Mouse (Mus musculus): ENCODE measurements around the gene Ifitm10. TPM values are rescaled to one million over a fixed set of nuclear protein-coding genes. Genes with fewer than 3 reads are reported as not detected.

Ifitm10 gene
- total and polyA plus RNA-seq, 3 experiments = not detected

- TF ChIP-seq CHD2 (IDR thresholded peaks at IDR 0.05; ENCODE audit: low read length) = no peak
- no peak for TF ChIP-seq BHLHE40 (IDR thresholded peaks at IDR 0.05; ENCODE audit: low read depth, low read length)
- TF ChIP-seq ZKSCAN1 (IDR thresholded peaks at IDR 0.05; ENCODE audit: borderline replicate concordance, low read depth, low read length) = no peak
Measured at GRCm38 (mm10) chr7:142285130-142285835, 88.3 kb downstream of the Ifitm10 start (continued).

GRCm38 (mm10) chr7:142284615-142285080 lies 88.9 kb downstream of the Ifitm10 start:
- DNase-seq (ENCODE audit: extremely low read depth) = peak; percentile 92
- H3K79me2 ChIP-seq (replicated peaks; ENCODE audit: control insufficient read depth, extremely low read depth, insufficient read depth, poor library complexity, severe bottlenecking) = no peaks in the 10 kb centered on the region
- peaks cover 45% of the 10 kb centered on the region for H3K27me3 ChIP-seq (replicated peaks)
- TF ChIP-seq MYC (IDR thresholded peaks at IDR 0.05; ENCODE audit: low read depth, low read length) (peak; percentile 60; the same call in 1 of the 2 replicates), NELFE (IDR thresholded peaks at IDR 0.05; ENCODE audit: low read depth, low read length) (peak; percentile 36; the same call in 1 of the 2 replicates), ZKSCAN1 (IDR thresholded peaks at IDR 0.05; ENCODE audit: borderline replicate concordance, low read depth, low read length) (no peak), USF1 (IDR thresholded peaks at IDR 0.05; ENCODE audit: low read depth, low read length) (no peak), HCFC1 (IDR thresholded peaks at IDR 0.05; ENCODE audit: low read depth, low read length) (peak; percentile 59), CTCF (conservative IDR thresholded peaks at IDR 0.05 in 1 of 2, IDR thresholded peaks at IDR 0.05 in 1 of 2; ENCODE audit: low read depth in 2 of 2, low read length in 2 of 2) (peak; percentile 48 to 84), BHLHE40 (IDR thresholded peaks at IDR 0.05; ENCODE audit: low read depth, low read length) (0 out of 2 replicates have a peak, but pooled peaks have one; percentile 13), SMC3 (IDR thresholded peaks at IDR 0.05; ENCODE audit: low read depth, low read length) (peak; percentile 35), MEF2A (IDR thresholded peaks at IDR 0.05; ENCODE audit: borderline replicate concordance, low read depth, low read length) (0 out of 2 replicates have a peak, but pooled peaks have one; percentile 18), IRF4 (IDR thresholded peaks at IDR 0.05; ENCODE audit: low read depth, low read length) (0 out of 2 replicates have a peak, but pooled peaks have one; percentile 6), POLR2A (IDR thresholded peaks at IDR 0.05; ENCODE audit: low read depth, low read length) (no peak), UBTF (IDR thresholded peaks at IDR 0.05; ENCODE audit: low read depth, low read length) (no peak), RAD21 (IDR thresholded peaks at IDR 0.05; ENCODE audit: low read depth, low read length) (peak; percentile 49), ELF1 (IDR thresholded peaks at IDR 0.05; ENCODE audit: low read depth, low read length) (peak; percentile 54), E2F4 (IDR thresholded peaks at IDR 0.05; ENCODE audit: insufficient replicate concordance, low read depth, low read length) (0 out of 2 replicates have a peak, but pooled peaks have one; percentile 41)
- H3K9ac ChIP-seq (ENCODE audit: insufficient read depth, low read depth) = peak overlapping the region; percentile 87
- dilution Hi-C loops (cut with MboI; ENCODE audit: extremely low pct_ligation_motif_present, extremely low pct_unique_long_range_greater_than_20kb, low sequenced_read_pairs) (no loop called here), in situ Hi-C loops (cut with MboI; ENCODE audit: low pct_ligation_motif_present, low pct_unique_long_range_greater_than_20kb, low sequenced_read_pairs) (no loop called here)
- peak overlapping the region; percentile 33 to 59 (median 51) for H3K4me3 ChIP-seq (replicated peaks in 1 of 3; ENCODE audit: low read depth in 2 of 3, low read length in 2 of 3, poor library complexity in 1 of 3)
- H3K36me3 ChIP-seq (replicated peaks in 1 of 2; ENCODE audit: control insufficient read depth in 1 of 2, insufficient read depth in 1 of 2, low read length in 1 of 2) = no peaks in the 10 kb centered on the region
- H3K4me2 ChIP-seq (ENCODE audit: insufficient read depth, low read depth, poor library complexity, severe bottlenecking) = peak overlapping the region; percentile 79
- H3K27ac ChIP-seq (ENCODE audit: insufficient read depth, low read depth) = no peak overlapping the region
- H3K9me3 ChIP-seq (replicated peaks; ENCODE audit: low read length) = no peaks in the 10 kb centered on the region
- peaks cover 3 to 7% of the 10 kb centered on the region in 2 experiments; a peak in 2 of 4 replicates for H3K4me1 ChIP-seq (ENCODE audit: control insufficient read depth in 1 of 2, insufficient read depth in 2 of 2)
